Mouse (Mus musculus): ENCODE data around the gene Gm16181. TPM values are rescaled to one million over a fixed set of nuclear protein-coding genes. Genes with fewer than 3 reads are reported as not detected.

The Gm16181 gene
- polyA plus RNA-seq, 1 experiment from 2014 or later, result 0.23 TPM

GRCm38 (mm10) chr17:35257824-35258491 lies 37.3 kb downstream of the Gm16181 start:
- H3K4me1 ChIP-seq (replicated peaks; ENCODE audit: control insufficient read depth, insufficient read depth, low read length), result no peaks in the 10 kb centered on the region
- H3K4me3 ChIP-seq (ENCODE audit: low read depth, low read length), result peak overlapping the region; percentile 32
- H3K27me3 ChIP-seq (replicated peaks; ENCODE audit: control insufficient read depth, insufficient read depth, low read length), result no peaks in the 10 kb centered on the region
- 7% methylated on average over 17 of the region's 17 CpGs for WGBS
- peak; percentile 89 for TF ChIP-seq CTCF (IDR thresholded peaks at IDR 0.05; ENCODE audit: low read depth)
- 0 out of 2 replicates have a peak, but pooled peaks have one; percentile 6 for ATAC-seq
- no peaks in the 10 kb centered on the region for H3K9me3 ChIP-seq (ENCODE audit: control insufficient read depth)
- H3K4me2 ChIP-seq (replicated peaks; ENCODE audit: low read depth), result peak overlapping the region; percentile 64
- H3K9ac ChIP-seq (ENCODE audit: low read depth, low read length), result peak overlapping the region; percentile 51
- H3K27ac ChIP-seq (ENCODE audit: low read depth, low read length), result 0 out of 2 replicates have a peak overlapping the region, but pooled peaks have one; percentile 28
- peaks cover 10% of the 10 kb centered on the region for H3K36me3 ChIP-seq (ENCODE audit: control insufficient read depth, insufficient read depth)

- TF ChIP-seq CTCF (IDR thresholded peaks at IDR 0.05; ENCODE audit: low read depth), result peak; percentile 27; the same call in 1 of the 2 replicates
- H3K9ac ChIP-seq (ENCODE audit: low read depth, low read length), result no peak overlapping the region
- H3K36me3 ChIP-seq (ENCODE audit: control insufficient read depth, insufficient read depth), result peaks cover 2% of the 10 kb centered on the region; the same call in 1 of the 2 replicates
- no peak for ATAC-seq
- peak overlapping the region; percentile 32; the same call in 1 of the 2 replicates for H3K4me3 ChIP-seq (ENCODE audit: low read depth, low read length)
- H3K27ac ChIP-seq (ENCODE audit: low read depth, low read length), result no peak overlapping the region
- no peaks in the 10 kb centered on the region for H3K27me3 ChIP-seq (replicated peaks; ENCODE audit: control insufficient read depth, insufficient read depth, low read length)
- 49% methylated on average over 13 of the region's 14 CpGs for WGBS
- H3K9me3 ChIP-seq (ENCODE audit: control insufficient read depth), result no peaks in the 10 kb centered on the region
- no peaks in the 10 kb centered on the region for H3K4me1 ChIP-seq (replicated peaks; ENCODE audit: control insufficient read depth, insufficient read depth, low read length)
- peak overlapping the region; percentile 64 for H3K4me2 ChIP-seq (replicated peaks; ENCODE audit: low read depth)
Measured at GRCm38 (mm10) chr17:35258492-35259478, 38.2 kb downstream of the Gm16181 start.

DNA sequence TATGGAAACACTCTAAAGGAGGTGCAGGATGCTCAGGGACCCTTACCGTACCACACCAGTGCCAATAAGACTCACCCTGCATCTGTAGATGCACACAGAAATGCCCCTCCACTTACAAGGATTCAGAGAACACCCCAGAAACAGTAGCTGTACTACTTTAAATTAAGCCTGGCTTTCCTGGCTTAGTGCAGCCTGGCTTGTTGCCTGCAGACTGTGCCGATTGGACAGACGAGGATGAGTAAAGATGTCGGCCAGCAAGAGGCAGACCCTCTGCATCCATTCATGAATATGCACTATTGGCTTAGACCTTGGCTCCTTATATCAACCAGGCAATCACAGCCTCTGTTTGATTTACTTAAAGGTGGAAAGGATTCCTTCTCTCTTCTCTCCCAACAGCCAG lies 39.0 kb downstream of the Gm16181 start:
- H3K4me2 ChIP-seq (replicated peaks; ENCODE audit: low read depth), result no peak overlapping the region
- H3K4me3 ChIP-seq (ENCODE audit: low read depth, low read length), result no peak overlapping the region
- no peak overlapping the region for H3K27ac ChIP-seq (ENCODE audit: low read depth, low read length)
- 76% methylated on average over 4 of the region's 4 CpGs for WGBS
- no peaks in the 10 kb centered on the region for H3K36me3 ChIP-seq (ENCODE audit: control insufficient read depth, insufficient read depth)
- H3K9me3 ChIP-seq (ENCODE audit: control insufficient read depth), result no peaks in the 10 kb centered on the region
- H3K27me3 ChIP-seq (replicated peaks; ENCODE audit: control insufficient read depth, insufficient read depth, low read length), result no peaks in the 10 kb centered on the region
- ATAC-seq, result no peak
- no peak for TF ChIP-seq CTCF (IDR thresholded peaks at IDR 0.05; ENCODE audit: low read depth)
- H3K4me1 ChIP-seq (replicated peaks; ENCODE audit: control insufficient read depth, insufficient read depth, low read length), result no peaks in the 10 kb centered on the region
- H3K9ac ChIP-seq (ENCODE audit: low read depth, low read length), result no peak overlapping the region

DNA sequence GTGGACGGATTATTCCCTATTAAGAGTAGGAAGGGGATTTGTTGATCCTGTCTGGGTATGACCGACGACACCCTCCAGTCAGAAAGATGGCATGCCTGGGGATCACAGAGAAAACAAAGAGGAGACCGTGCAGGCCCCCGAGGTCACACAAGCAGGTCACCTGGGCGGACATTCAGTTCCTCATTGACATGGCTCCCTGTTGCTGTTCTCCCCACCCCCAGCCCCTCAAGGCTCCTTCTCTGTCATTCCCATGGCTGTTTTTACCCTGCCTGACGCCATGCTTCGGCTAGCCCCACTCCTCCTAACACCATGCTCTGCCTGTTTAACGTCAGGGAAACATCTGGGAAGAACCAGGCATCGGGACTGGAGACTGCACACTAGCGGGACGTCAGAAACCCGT lies 41.0 kb downstream of the Gm16181 start:
- H3K4me1 ChIP-seq (replicated peaks; ENCODE audit: control insufficient read depth, insufficient read depth, low read length), result no peaks in the 10 kb centered on the region
- TF ChIP-seq CTCF (IDR thresholded peaks at IDR 0.05; ENCODE audit: low read depth), result no peak

GRCm38 (mm10) chr17:35262664-35263522 lies 42.3 kb downstream of the Gm16181 start, which contains the start of gene H2-D1:
TSS of gene H2-D1 (plus strand) at chr17:35262730.
- peak within 1 kb of the TSS; percentile 89 for H3K27ac ChIP-seq (ENCODE audit: low read depth, low read length)
- ATAC-seq, result peak; percentile 95

More for the DNA sequence above, 41.0 kb downstream of the Gm16181 start:
- no peaks in the 10 kb centered on the region for H3K9me3 ChIP-seq (ENCODE audit: control insufficient read depth)
- H3K4me3 ChIP-seq (ENCODE audit: low read depth, low read length), result no peak overlapping the region
- H3K4me2 ChIP-seq (replicated peaks; ENCODE audit: low read depth), result no peak overlapping the region
- 73% methylated on average over 13 of the region's 13 CpGs for WGBS
- no peak overlapping the region for H3K9ac ChIP-seq (ENCODE audit: low read depth, low read length)
- peaks cover 8% of the 10 kb centered on the region; the same call in 1 of the 2 replicates for H3K36me3 ChIP-seq (ENCODE audit: control insufficient read depth, insufficient read depth)
- H3K27ac ChIP-seq (ENCODE audit: low read depth, low read length), result no peak overlapping the region
- ATAC-seq, result no peak
- no peaks in the 10 kb centered on the region for H3K27me3 ChIP-seq (replicated peaks; ENCODE audit: control insufficient read depth, insufficient read depth, low read length)

More at GRCm38 (mm10) chr17:35262664-35263522, 42.3 kb downstream of the Gm16181 start, which contains the start of gene H2-D1:
- H3K27me3 ChIP-seq (replicated peaks; ENCODE audit: control insufficient read depth, insufficient read depth, low read length), result no peaks in the 10 kb centered on the region
- H3K9ac ChIP-seq (ENCODE audit: low read depth, low read length), result peak within 1 kb of the TSS; percentile 68
- H3K4me1 ChIP-seq (replicated peaks; ENCODE audit: control insufficient read depth, insufficient read depth, low read length), result no peaks in the 10 kb centered on the region
- peak within 1 kb of the TSS; percentile 100 for H3K4me2 ChIP-seq (replicated peaks; ENCODE audit: low read depth)
- no peaks in the 10 kb centered on the region for H3K9me3 ChIP-seq (ENCODE audit: control insufficient read depth)
- peak within 1 kb of the TSS; percentile 84 for H3K4me3 ChIP-seq (ENCODE audit: low read depth, low read length)
- TF ChIP-seq CTCF (IDR thresholded peaks at IDR 0.05; ENCODE audit: low read depth), result no peak
- WGBS, result under 1% methylated on average over 67 of the region's 73 CpGs
- H3K36me3 ChIP-seq (ENCODE audit: control insufficient read depth, insufficient read depth), result peaks cover 13% of the 10 kb centered on the region; the same call in 1 of the 2 replicates
